Mouse (Mus musculus) cortical plate, adult 2 months (tissue): ENCODE measurements around the gene Cachd1.

Experiments
- CTCF ChIP-seq: fragments of 200-500 bp; IDR thresholded peaks from 2 replicates; pipeline ENCODE4 v1.5.1; 2011; ENCODE audit warnings: mild to moderate bottlenecking, control low read depth, low read length; ENCODE audit not compliant: insufficient read depth; ENCODE audit errors: extremely low read depth
- POLR2A ChIP-seq: fragments of 200-500 bp; IDR thresholded peaks from 2 replicates; pipeline ENCODE4 v1.6.1; 2011; ENCODE audit warnings: mild to moderate bottlenecking, low read length, control low read depth; ENCODE audit not compliant: insufficient read depth; ENCODE audit errors: extremely low read depth

- TF ChIP-seq POLR2A (no peak), CTCF (no peak)
Measured at GRCm38 (mm10) chr4:100927059-100927458, 150.6 kb downstream of the Cachd1 start.
